Mouse (Mus musculus): ENCODE data around the gene Elp1.

GRCm38 (mm10) chr4:56740020-56740485, 62.1 kb downstream of the Elp1 start, which contains the start of gene Gm26657:
- TF ChIP-seq POLR2A (IDR thresholded peaks at IDR 0.05; ENCODE audit: borderline replicate concordance, low read depth, low read length): no peak
- TF ChIP-seq CTCF (IDR thresholded peaks at IDR 0.05; ENCODE audit: low read depth, low read length): no peak
